Mouse (Mus musculus): ENCODE data around the gene Zfp810.

Gene Zfp810

DNA sequence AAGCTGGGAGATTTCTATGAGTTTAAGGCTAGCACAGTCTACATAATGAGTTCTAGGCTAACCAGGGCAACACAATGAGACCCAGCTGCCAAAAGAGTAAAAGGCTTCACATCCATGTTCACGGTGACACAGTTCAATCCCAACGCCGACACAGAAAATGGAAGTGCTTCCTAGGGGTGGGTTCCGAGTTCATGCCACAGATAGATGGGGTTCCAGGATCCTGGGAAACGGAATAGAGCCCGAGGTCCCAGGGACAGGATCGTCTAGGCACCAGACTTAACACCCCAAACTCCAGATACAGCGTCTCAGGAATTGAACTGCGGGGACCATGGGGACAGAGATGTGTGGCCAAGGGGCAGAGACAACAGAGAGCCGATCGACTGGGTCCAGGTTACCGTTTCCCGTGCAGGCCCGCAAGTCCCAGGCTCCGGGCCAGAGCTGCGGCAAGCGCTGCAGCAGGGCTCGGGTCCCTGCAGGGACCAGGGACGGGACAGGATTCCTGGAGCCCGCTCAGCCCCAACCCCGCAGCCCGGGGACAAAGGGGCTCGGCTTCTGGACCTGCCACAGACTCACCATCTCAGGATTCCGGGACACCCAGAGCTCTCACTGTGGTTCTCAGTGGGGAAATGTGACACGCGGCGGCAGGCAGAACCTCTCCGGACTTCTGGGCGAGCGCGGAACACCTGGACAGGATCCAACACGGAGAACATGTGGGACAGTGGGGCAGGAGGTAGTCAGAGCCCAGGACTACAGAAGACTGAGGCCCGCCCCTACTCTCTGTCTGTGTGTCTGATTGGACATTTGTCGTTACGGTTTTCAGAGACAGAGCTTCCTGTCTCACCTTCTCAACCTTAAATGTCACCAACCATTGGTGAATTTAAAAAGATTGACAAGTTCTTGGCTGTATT lies 48.0 kb downstream of the Zfp810 start, which contains the start of gene Zfp599:
TSS of gene Zfp599 (minus strand) at position 712 of the 908 bp plus-strand sequence.
- peak; percentile 79 for DNase-seq

- DNase-seq, result no peak
Observed at GRCm38 (mm10) chr9:22258784-22259183, 48.7 kb downstream of the Zfp810 start.

DNA sequence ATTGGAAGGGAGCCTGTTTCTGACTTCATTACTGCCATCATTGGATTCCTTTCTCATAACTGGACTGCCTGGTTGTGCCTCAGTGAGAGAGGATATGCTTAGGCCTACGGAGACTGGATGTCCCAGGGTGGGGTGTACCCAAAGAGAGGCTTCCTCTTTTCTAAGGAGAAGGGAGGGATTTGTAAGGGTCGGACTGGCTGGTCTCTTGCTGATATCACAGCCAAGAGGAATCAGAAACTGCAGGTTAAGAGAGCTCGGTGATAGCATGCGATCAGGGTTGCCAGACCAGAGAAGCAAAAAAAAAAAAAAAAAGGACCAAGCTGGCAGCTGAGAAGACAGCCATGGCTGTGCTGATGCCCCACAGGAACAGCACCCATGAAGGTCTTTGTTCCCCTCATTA lies 50.9 kb downstream of the Zfp810 start:
- no peak for DNase-seq

DNA sequence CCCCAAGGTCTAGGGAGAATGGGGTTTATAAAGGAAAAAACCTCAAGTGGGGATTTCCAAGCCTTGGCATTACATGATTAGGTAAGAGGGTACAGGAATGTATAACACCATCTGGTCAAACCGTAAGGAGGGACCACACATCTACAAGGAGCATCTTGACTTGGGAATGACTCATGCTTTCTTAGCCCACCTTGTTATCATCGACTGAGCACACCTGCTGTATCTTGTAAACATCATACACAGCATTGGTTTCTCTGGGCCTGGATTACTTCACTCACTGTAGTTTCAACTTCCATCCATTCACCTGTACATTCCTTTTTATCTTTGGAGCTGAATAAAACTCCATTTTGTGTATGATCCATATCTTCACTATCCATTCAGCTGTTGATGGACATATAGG lies 63.2 kb downstream of the Zfp810 start:
- DNase-seq, result no peak

DNA sequence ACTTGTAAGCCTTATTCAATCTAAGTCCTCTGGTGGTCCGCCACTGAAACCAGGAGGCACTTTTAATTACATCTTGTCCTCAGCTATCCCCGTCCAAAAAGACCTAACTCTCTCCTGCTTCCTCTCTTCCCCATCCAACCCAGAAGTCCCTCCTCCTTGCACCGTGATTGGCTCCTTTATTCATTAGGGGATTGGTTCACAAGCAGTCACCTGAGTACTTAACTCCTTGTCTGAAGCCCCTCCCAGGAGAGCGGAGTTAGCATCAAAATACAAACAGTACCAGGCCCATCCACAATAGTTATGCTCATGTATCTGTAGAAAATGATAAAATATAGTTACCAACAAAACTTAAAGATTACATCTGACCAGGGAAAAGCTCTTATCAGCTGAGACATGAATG lies 67.4 kb downstream of the Zfp810 start:
- DNase-seq, result no peak

DNA sequence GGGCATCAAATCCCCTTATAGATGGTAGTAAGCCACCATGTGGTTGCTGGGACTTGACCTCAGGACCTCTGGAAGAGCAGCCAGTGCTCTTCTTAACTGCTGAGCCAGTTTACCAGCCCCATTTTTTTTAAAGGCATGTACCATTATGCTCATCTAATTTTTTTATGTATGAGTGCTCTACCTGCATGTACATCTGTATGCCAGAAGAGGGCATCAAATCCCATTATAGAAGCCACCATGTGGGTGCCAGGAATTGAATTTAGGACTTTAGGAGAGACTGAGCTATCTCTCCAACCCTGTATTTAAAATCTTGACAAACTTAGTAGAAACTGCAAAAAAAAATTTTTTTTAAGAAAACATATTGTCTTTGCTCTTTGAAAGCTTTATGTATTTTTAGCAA lies 76.9 kb downstream of the Zfp810 start:
- DNase-seq, result no peak

DNA sequence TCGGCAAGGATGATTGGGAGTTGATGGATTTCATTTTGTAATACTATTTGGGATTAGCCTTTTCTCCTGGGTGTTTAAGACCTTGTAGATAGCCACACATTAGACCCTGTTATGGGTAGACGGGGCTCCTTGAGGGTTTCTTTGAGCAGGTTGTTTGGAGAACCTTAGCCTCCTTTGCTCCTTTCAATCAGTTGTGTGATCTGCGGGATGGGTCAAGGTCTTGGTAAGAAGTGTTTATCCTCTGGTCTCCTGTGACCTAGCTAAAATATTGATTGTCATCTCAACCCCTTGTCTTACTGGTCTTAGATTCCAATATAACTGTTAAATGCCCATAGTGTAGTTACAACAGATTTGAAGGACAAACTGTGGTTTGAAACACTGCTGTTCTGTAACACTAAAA lies 77.4 kb downstream of the Zfp810 start:
- no peak for DNase-seq

DNA sequence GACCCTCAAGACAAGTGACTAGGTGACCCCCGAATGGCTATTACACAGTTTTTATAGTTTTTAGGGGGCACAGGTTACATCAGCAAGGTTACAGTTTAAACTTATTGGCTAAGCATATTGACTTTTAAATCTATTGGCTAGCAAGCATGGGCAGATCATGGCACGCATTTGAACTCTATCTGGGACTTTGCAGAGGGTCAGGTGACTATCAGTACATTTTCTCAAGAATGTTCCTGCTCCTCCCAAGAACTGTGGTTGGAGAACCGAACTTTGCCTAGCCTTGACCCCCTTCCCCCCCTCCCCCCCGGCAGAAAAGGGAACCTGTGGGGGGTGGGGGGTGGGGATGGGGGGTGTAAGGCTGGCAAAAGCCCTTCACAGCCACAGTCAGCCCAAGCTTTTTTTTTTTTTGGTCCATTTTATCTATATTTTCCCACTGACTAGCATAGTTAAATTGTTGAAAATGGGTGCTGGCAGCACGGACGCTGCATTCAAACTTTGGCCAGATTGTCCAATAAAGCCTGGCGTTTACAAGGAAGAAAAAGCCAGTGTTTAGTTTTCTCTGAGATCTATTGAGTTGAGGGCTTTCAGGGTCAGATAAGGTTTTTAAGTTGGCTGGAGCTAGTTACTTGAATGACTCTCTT lies 77.9 kb downstream of the Zfp810 start:
- no peak for DNase-seq

DNA sequence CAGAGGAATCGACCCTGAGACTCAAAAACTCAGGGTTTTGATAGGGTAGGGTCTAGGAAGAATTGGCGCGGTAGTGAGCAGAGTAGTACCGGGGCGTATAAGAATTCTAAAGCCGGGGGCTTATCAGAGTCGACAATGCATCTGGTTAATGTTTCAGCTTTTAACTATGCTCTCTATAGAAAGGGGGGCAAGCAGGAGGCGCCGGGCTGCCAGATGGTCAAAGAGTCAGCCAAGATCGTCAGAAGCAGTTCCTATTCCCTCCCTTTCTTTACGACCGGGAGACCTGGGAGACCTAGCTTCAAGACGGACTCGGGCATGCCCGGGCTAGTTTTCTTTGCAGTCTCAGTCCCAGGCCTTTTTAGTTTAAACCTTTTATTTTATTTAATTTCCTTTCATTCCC lies 80.6 kb downstream of the Zfp810 start:
- peak; percentile 4 for DNase-seq

Measured in thymus, postnatal 14 days (tissue).